Mouse (Mus musculus): ENCODE results near the gene Mylk.

GRCm38 (mm10) chr16:35021903-35022241 is 276.9 kb downstream of the Mylk start:
- TF ChIP-seq CTCF (IDR thresholded peaks at IDR 0.05; ENCODE audit: extremely low read depth, insufficient read depth, low read length) (no peak), POLR2A (IDR thresholded peaks at IDR 0.05; ENCODE audit: extremely low read depth, insufficient read depth, low read length) (no peak)

Data from cortical plate, adult 2 months (tissue).